Mouse (Mus musculus): Measurements from ENCODE around the gene Cers6. TPM values are rescaled to one million over a fixed set of nuclear protein-coding genes. Genes with fewer than 3 reads are reported as not detected.

Gene Cers6
- polyA plus RNA-seq, 1 experiment from 2014 or later: 88.4 TPM

DNA sequence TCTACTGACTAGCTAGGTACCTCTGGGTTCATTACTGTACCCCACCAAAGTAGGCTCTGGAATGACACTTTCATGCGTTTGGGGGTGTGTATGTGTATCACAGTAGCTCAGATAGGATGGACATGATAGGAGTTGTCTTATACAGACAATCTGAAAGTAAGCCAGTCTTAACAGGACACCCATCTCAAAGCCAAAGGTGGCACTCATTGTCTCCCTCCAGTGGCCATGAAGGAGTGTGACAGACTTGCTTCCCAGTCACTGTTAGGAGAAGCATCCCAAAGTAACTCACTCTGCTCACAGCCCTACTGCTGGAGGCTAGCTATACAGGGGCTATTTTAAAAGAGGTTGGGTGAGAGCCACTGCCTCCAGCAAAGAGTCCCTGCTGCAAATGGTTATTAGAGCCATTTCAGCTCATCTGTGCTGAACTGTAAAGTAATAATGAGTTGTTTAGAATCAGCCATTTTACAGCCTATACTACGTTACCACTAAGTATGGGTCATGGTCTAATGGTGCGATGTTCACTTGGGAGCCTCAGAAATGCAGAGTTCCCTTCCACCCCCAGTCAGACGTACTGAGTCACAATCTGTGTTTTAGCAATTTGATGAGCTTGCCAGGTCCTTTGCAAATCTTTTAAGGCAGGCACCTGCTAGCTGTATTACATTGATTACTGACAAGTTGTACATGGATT is 182.3 kb downstream of the Cers6 start:
- H3K4me1 ChIP-seq (ENCODE audit: control insufficient read depth, insufficient read depth, low read length): peaks cover 6% of the 10 kb centered on the region; the same call in 1 of the 2 replicates
- ATAC-seq (ENCODE audit: low FRiP score, low TSS enrichment) (peak; percentile 48; the same call in 1 of the 2 replicates), DNase-seq (peak; percentile 80)
- H3K27me3 ChIP-seq (ENCODE audit: control insufficient read depth, insufficient read depth, low read length): no peaks in the 10 kb centered on the region
- H3K36me3 ChIP-seq (ENCODE audit: control insufficient read depth, insufficient read depth, low read length): no peaks in the 10 kb centered on the region
- no peaks in the 10 kb centered on the region for H3K9me3 ChIP-seq (ENCODE audit: control insufficient read depth, low read length)
- no peak overlapping the region for H3K4me3 ChIP-seq (replicated peaks; ENCODE audit: low read depth, low read length)
- WGBS: 80% methylated on average over 4 of the region's 4 CpGs
- H3K4me2 ChIP-seq (ENCODE audit: low read length): no peak overlapping the region
- H3K9ac ChIP-seq (replicated peaks; ENCODE audit: low read length): no peak overlapping the region
- no peak overlapping the region; the same call in 1 of the 2 replicates for H3K27ac ChIP-seq (replicated peaks; ENCODE audit: low read depth, low read length)

GRCm38 (mm10) chr2:69045926-69046325 is 184.7 kb downstream of the Cers6 start:
- H3K9me3 ChIP-seq (ENCODE audit: control insufficient read depth, low read length): no peaks in the 10 kb centered on the region
- DNase-seq: no peak
- WGBS: 82% methylated on average over 4 of the region's 4 CpGs
- no peak overlapping the region for H3K27ac ChIP-seq (replicated peaks; ENCODE audit: low read depth, low read length)
- H3K4me3 ChIP-seq (replicated peaks; ENCODE audit: low read depth, low read length): no peak overlapping the region
- ATAC-seq (ENCODE audit: low FRiP score, low TSS enrichment): no peak
- H3K36me3 ChIP-seq (ENCODE audit: control insufficient read depth, insufficient read depth, low read length): no peaks in the 10 kb centered on the region
- no peak overlapping the region for H3K4me2 ChIP-seq (ENCODE audit: low read length)
- no peaks in the 10 kb centered on the region for H3K27me3 ChIP-seq (ENCODE audit: control insufficient read depth, insufficient read depth, low read length)
- no peak overlapping the region for H3K9ac ChIP-seq (replicated peaks; ENCODE audit: low read length)
- H3K4me1 ChIP-seq (ENCODE audit: control insufficient read depth, insufficient read depth, low read length): peaks cover 6% of the 10 kb centered on the region; the same call in 1 of the 2 replicates

DNA sequence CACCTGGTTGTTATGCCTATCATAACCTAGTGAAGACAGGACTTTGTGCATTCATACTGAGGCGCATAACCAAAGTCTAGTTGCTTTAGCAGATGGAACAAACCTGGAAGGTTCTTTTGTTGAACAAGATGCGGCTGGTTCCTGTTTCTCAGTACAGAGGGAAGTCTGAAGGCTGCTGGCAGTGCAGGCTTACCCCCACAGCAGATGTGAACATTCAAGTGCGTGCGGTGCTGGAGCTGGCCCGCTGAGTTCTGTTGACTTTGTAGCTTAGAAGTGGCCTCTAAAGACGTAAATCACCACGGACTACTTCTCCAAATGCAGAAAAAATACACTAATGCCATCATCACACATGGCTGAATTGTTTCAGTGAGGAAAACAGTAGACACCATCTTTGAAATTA is 186.1 kb downstream of the Cers6 start:
- H3K4me2 ChIP-seq (ENCODE audit: low read length): no peak overlapping the region
- H3K27me3 ChIP-seq (ENCODE audit: control insufficient read depth, insufficient read depth, low read length): no peaks in the 10 kb centered on the region
- H3K9ac ChIP-seq (replicated peaks; ENCODE audit: low read length): no peak overlapping the region
- H3K36me3 ChIP-seq (ENCODE audit: control insufficient read depth, insufficient read depth, low read length): no peaks in the 10 kb centered on the region
- no peaks in the 10 kb centered on the region for H3K9me3 ChIP-seq (ENCODE audit: control insufficient read depth, low read length)
- H3K4me1 ChIP-seq (ENCODE audit: control insufficient read depth, insufficient read depth, low read length): peaks cover 5% of the 10 kb centered on the region; the same call in 1 of the 2 replicates
- DNase-seq: no peak
- no peak for ATAC-seq (ENCODE audit: low FRiP score, low TSS enrichment)
- no peak overlapping the region for H3K4me3 ChIP-seq (replicated peaks; ENCODE audit: low read depth, low read length)
- WGBS: 86% methylated on average over 7 of the region's 7 CpGs
- H3K27ac ChIP-seq (replicated peaks; ENCODE audit: low read depth, low read length): no peak overlapping the region

- no peak overlapping the region for H3K4me2 ChIP-seq (ENCODE audit: low read length)
- WGBS: 65% methylated on average over 3 of the region's 3 CpGs
- ATAC-seq (ENCODE audit: low FRiP score, low TSS enrichment): no peak
- H3K36me3 ChIP-seq (ENCODE audit: control insufficient read depth, insufficient read depth, low read length): no peaks in the 10 kb centered on the region
- DNase-seq: no peak
- peaks cover under 1% of the 10 kb centered on the region; the same call in 1 of the 2 replicates for H3K4me1 ChIP-seq (ENCODE audit: control insufficient read depth, insufficient read depth, low read length)
- no peaks in the 10 kb centered on the region for H3K27me3 ChIP-seq (ENCODE audit: control insufficient read depth, insufficient read depth, low read length)
- H3K27ac ChIP-seq (replicated peaks; ENCODE audit: low read depth, low read length): no peak overlapping the region
- no peak overlapping the region for H3K9ac ChIP-seq (replicated peaks; ENCODE audit: low read length)
- H3K9me3 ChIP-seq (ENCODE audit: control insufficient read depth, low read length): no peaks in the 10 kb centered on the region
- H3K4me3 ChIP-seq (replicated peaks; ENCODE audit: low read depth, low read length): no peak overlapping the region
Observed at GRCm38 (mm10) chr2:69047805-69048204, 186.6 kb downstream of the Cers6 start.

DNA sequence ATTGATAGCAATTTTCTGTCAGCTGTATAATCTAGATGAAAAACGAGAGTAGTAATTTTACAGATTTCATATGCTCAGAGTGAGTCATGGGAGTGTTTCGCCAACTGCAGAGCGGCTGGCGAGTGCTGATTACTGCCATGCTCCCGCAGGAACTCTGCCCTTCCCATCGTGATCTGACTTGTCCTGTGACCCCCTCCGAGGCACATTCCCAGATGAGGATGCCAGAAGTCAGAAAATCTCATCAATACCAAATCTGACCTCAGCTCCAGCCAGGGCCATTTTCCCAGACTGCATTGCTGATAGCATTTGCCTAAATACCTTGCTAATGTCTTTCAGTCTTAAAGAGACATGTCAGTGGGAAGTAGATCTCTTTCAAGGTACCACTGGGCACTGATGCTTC is 187.9 kb downstream of the Cers6 start:
- Histone ChIP-seq H3K4me3 (replicated peaks; ENCODE audit: low read depth, low read length) (no peak overlapping the region), H3K36me3 (ENCODE audit: control insufficient read depth, insufficient read depth, low read length) (no peaks in the 10 kb centered on the region), H3K4me1 (ENCODE audit: control insufficient read depth, insufficient read depth, low read length) (no peaks in the 10 kb centered on the region), H3K27ac (replicated peaks; ENCODE audit: low read depth, low read length) (no peak overlapping the region), H3K9ac (replicated peaks; ENCODE audit: low read length) (no peak overlapping the region), H3K4me2 (ENCODE audit: low read length) (no peak overlapping the region), H3K9me3 (ENCODE audit: control insufficient read depth, low read length) (no peaks in the 10 kb centered on the region), H3K27me3 (ENCODE audit: control insufficient read depth, insufficient read depth, low read length) (no peaks in the 10 kb centered on the region)
- DNase-seq (no peak), ATAC-seq (ENCODE audit: low FRiP score, low TSS enrichment) (no peak)
- WGBS: 69% methylated on average over 7 of the region's 7 CpGs

DNA sequence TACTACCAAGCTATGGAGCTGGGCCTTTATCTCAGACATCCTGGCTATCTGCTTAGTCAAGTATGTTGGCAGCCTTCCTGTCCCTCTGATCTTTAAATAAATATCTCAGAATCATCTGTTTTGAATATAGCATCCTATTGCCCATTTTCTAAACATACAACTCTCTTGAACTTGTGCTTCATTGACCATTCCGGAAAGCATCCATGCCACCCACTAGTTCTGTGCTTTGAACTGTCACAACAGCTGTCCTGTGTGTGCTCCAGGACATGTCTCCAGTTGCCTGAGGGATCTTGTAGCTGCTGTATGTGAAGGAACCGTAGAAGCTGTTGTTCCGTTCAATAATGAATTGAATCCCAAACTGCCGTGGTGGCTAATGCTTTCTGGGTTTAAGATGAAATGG is 188.9 kb downstream of the Cers6 start:
- Histone ChIP-seq H3K9ac (replicated peaks; ENCODE audit: low read length) (no peak overlapping the region), H3K36me3 (ENCODE audit: control insufficient read depth, insufficient read depth, low read length) (no peaks in the 10 kb centered on the region), H3K4me2 (ENCODE audit: low read length) (no peak overlapping the region), H3K4me3 (replicated peaks; ENCODE audit: low read depth, low read length) (no peak overlapping the region), H3K9me3 (ENCODE audit: control insufficient read depth, low read length) (no peaks in the 10 kb centered on the region), H3K27me3 (ENCODE audit: control insufficient read depth, insufficient read depth, low read length) (no peaks in the 10 kb centered on the region), H3K4me1 (ENCODE audit: control insufficient read depth, insufficient read depth, low read length) (no peaks in the 10 kb centered on the region), H3K27ac (replicated peaks; ENCODE audit: low read depth, low read length) (no peak overlapping the region)
- 60% methylated on average over 4 of the region's 4 CpGs for WGBS
- ATAC-seq (ENCODE audit: low FRiP score, low TSS enrichment) (no peak), DNase-seq (no peak)

- Histone ChIP-seq H3K4me2 (ENCODE audit: low read length) (no peak overlapping the region), H3K4me1 (ENCODE audit: control insufficient read depth, insufficient read depth, low read length) (no peaks in the 10 kb centered on the region), H3K4me3 (replicated peaks; ENCODE audit: low read depth, low read length) (no peak overlapping the region), H3K36me3 (ENCODE audit: control insufficient read depth, insufficient read depth, low read length) (no peaks in the 10 kb centered on the region), H3K9me3 (ENCODE audit: control insufficient read depth, low read length) (no peaks in the 10 kb centered on the region), H3K27me3 (ENCODE audit: control insufficient read depth, insufficient read depth, low read length) (no peaks in the 10 kb centered on the region), H3K27ac (replicated peaks; ENCODE audit: low read depth, low read length) (no peak overlapping the region), H3K9ac (replicated peaks; ENCODE audit: low read length) (no peak overlapping the region)
- ATAC-seq (ENCODE audit: low FRiP score, low TSS enrichment) (no peak), DNase-seq (no peak)
- WGBS: 47% methylated on average over 1 of the region's 1 CpGs
Observed at GRCm38 (mm10) chr2:69051596-69051995, 190.4 kb downstream of the Cers6 start.

DNA sequence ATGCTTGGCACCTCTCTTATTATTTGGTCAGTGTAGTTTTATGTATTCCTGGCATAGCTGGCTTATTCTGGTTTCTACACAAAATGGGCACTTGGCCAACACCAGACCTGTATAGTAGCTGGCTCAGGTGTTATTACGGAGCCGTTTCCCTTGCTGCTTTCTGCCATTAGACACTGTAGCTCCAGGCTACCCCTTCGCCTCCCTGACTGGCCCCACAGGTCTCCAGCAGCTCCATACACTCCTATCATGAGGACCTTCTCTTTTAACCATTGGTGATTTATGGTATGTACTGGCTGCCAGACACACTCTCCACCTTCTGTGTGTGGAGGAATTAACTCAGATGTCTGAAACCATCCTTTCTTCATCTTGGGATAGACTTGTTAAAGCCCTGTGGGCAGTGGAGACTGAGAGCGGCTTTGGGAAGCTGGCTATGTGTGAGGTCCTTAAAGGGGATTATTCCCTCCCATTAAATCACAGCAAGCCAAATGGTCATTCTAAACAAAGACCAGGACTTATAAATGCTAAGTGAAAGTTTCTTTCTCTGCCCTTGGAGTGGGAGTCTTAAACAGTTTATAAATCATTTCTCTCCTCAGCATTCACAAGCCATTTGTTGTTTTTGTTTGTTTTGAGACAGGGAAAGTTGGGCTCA is 192.1 kb downstream of the Cers6 start:
- Histone ChIP-seq H3K4me1 (ENCODE audit: control insufficient read depth, insufficient read depth, low read length) (no peaks in the 10 kb centered on the region), H3K9me3 (ENCODE audit: control insufficient read depth, low read length) (no peaks in the 10 kb centered on the region), H3K9ac (replicated peaks; ENCODE audit: low read length) (no peak overlapping the region), H3K4me2 (ENCODE audit: low read length) (no peak overlapping the region), H3K36me3 (ENCODE audit: control insufficient read depth, insufficient read depth, low read length) (no peaks in the 10 kb centered on the region), H3K4me3 (replicated peaks; ENCODE audit: low read depth, low read length) (no peak overlapping the region), H3K27me3 (ENCODE audit: control insufficient read depth, insufficient read depth, low read length) (no peaks in the 10 kb centered on the region), H3K27ac (replicated peaks; ENCODE audit: low read depth, low read length) (no peak overlapping the region)
- DNase-seq (no peak), ATAC-seq (ENCODE audit: low FRiP score, low TSS enrichment) (no peak)
- 57% methylated on average over 4 of the region's 4 CpGs for WGBS

GRCm38 (mm10) chr2:69054279-69054678 is 193.0 kb downstream of the Cers6 start:
- WGBS: 79% methylated on average over 4 of the region's 4 CpGs
- ATAC-seq (ENCODE audit: low FRiP score, low TSS enrichment): no peak
- Histone ChIP-seq H3K9ac (replicated peaks; ENCODE audit: low read length) (no peak overlapping the region), H3K4me2 (ENCODE audit: low read length) (no peak overlapping the region), H3K27ac (replicated peaks; ENCODE audit: low read depth, low read length) (no peak overlapping the region), H3K4me1 (ENCODE audit: control insufficient read depth, insufficient read depth, low read length) (no peaks in the 10 kb centered on the region), H3K9me3 (ENCODE audit: control insufficient read depth, low read length) (no peaks in the 10 kb centered on the region), H3K27me3 (ENCODE audit: control insufficient read depth, insufficient read depth, low read length) (no peaks in the 10 kb centered on the region), H3K4me3 (replicated peaks; ENCODE audit: low read depth, low read length) (no peak overlapping the region), H3K36me3 (ENCODE audit: control insufficient read depth, insufficient read depth, low read length) (no peaks in the 10 kb centered on the region)
- DNase-seq: peak; percentile 48
